Mouse (Mus musculus): ENCODE measurements at regions not wholly inside any gene's neighbourhood (a gene's known extent, or its start where the extent isn't known, plus 50 kb on each side); places are given as distances from the start of the nearest gene placed in this dataset.

MicroRNAs in the stretch of these regions (microRNA counts, 519-probe panel; counts per million panel counts)
- microRNA mmu-miR-29a, result 6,524 counts per million, percentile 92 among the panel's probes with 10 or more counts

Small RNA genes lying in the stretch of these regions (microRNA-seq; reads per million reads assigned to microRNA genes)
- gene Mir29a (ENCODE audit: borderline number of aligned reads) (3,909 reads per million, percentile 84 among the genes with 10 or more reads in this experiment), gene Mir29b-1 (ENCODE audit: borderline number of aligned reads) (30.4 reads per million, percentile 33 among the genes with 10 or more reads in this experiment)

All from thymus, postnatal 0 days (tissue).